Mouse (Mus musculus): ENCODE data around the gene Dner. TPM values are rescaled to one million over a fixed set of nuclear protein-coding genes. Genes with fewer than 3 reads are reported as not detected.
A peak's percentile ranks its signal among the peaks of the same experiment; 100 is the strongest.

The Dner gene
- polyA plus RNA-seq, 1 experiment from 2014 or later: 28.5 TPM

GRCm38 (mm10) chr1:84721942-84722341 is 25.9 kb upstream of the Dner start:
- no peak overlapping the region for H3K4me3 ChIP-seq (ENCODE audit: low read depth, low read length)
- H3K27me3 ChIP-seq (ENCODE audit: control insufficient read depth, insufficient read depth, low read length): no peaks in the 10 kb centered on the region
- no peak overlapping the region for H3K4me2 ChIP-seq (ENCODE audit: low read depth, low read length, severe bottlenecking)
- ATAC-seq (replicated peaks; ENCODE audit: low FRiP score) (no peak; the same call in 1 of the 2 replicates), DNase-seq (ENCODE audit: low spot score) (no peak)
- H3K27ac ChIP-seq (ENCODE audit: low read depth, low read length): no peak overlapping the region
- 87% methylated on average over 3 of the region's 3 CpGs for WGBS
- no peaks in the 10 kb centered on the region for H3K4me1 ChIP-seq (replicated peaks; ENCODE audit: control insufficient read depth, insufficient read depth, low read length)
- peaks cover 5% of the 10 kb centered on the region; the same call in 1 of the 2 replicates for H3K36me3 ChIP-seq (ENCODE audit: control insufficient read depth, insufficient read depth, low read length)
- H3K9ac ChIP-seq (ENCODE audit: low read length): no peak overlapping the region
- H3K9me3 ChIP-seq (ENCODE audit: control insufficient read depth, low read length): no peaks in the 10 kb centered on the region

- peak; percentile 77 for ATAC-seq (replicated peaks; ENCODE audit: low FRiP score)
- H3K4me3 ChIP-seq (ENCODE audit: low read depth, low read length): peak overlapping the region; percentile 13
- no peak for DNase-seq (ENCODE audit: low spot score)
- H3K9ac ChIP-seq (ENCODE audit: low read length): peak overlapping the region; percentile 46; the same call in 1 of the 2 replicates
- peak overlapping the region; percentile 41 for H3K4me2 ChIP-seq (ENCODE audit: low read depth, low read length, severe bottlenecking)
- no peaks in the 10 kb centered on the region for H3K9me3 ChIP-seq (ENCODE audit: control insufficient read depth, low read length)
- no peaks in the 10 kb centered on the region for H3K4me1 ChIP-seq (replicated peaks; ENCODE audit: control insufficient read depth, insufficient read depth, low read length)
- H3K36me3 ChIP-seq (ENCODE audit: control insufficient read depth, insufficient read depth, low read length): no peaks in the 10 kb centered on the region
- H3K27ac ChIP-seq (ENCODE audit: low read depth, low read length): no peak overlapping the region
- no peaks in the 10 kb centered on the region for H3K27me3 ChIP-seq (ENCODE audit: control insufficient read depth, insufficient read depth, low read length)
- 19% methylated on average over 31 of the region's 31 CpGs for WGBS
Measured at GRCm38 (mm10) chr1:84709810-84710785, 14.1 kb upstream of the Dner start.

- no peaks in the 10 kb centered on the region for H3K4me1 ChIP-seq (replicated peaks; ENCODE audit: control insufficient read depth, insufficient read depth, low read length)
- H3K36me3 ChIP-seq (ENCODE audit: control insufficient read depth, insufficient read depth, low read length): no peaks in the 10 kb centered on the region
- DNase-seq (ENCODE audit: low spot score) (no peak), ATAC-seq (replicated peaks; ENCODE audit: low FRiP score) (0 out of 2 replicates have a peak, but pooled peaks have one; percentile 67)
- H3K27me3 ChIP-seq (ENCODE audit: control insufficient read depth, insufficient read depth, low read length): no peaks in the 10 kb centered on the region
- no peak overlapping the region for H3K27ac ChIP-seq (ENCODE audit: low read depth, low read length)
- H3K4me2 ChIP-seq (ENCODE audit: low read depth, low read length, severe bottlenecking): peak overlapping the region; percentile 41; the same call in 1 of the 2 replicates
- no peak overlapping the region for H3K9ac ChIP-seq (ENCODE audit: low read length)
- WGBS: 17% methylated on average over 5 of the region's 5 CpGs
- no peaks in the 10 kb centered on the region for H3K9me3 ChIP-seq (ENCODE audit: control insufficient read depth, low read length)
- peak overlapping the region; percentile 13 for H3K4me3 ChIP-seq (ENCODE audit: low read depth, low read length)
Measured at GRCm38 (mm10) chr1:84709406-84709805, 13.4 kb upstream of the Dner start.

GRCm38 (mm10) chr1:84700254-84700653 is 4.2 kb upstream of the Dner start:
- no peaks in the 10 kb centered on the region for H3K36me3 ChIP-seq (ENCODE audit: control insufficient read depth, insufficient read depth, low read length)
- H3K4me2 ChIP-seq (ENCODE audit: low read depth, low read length, severe bottlenecking): no peak overlapping the region
- H3K27ac ChIP-seq (ENCODE audit: low read depth, low read length): no peak overlapping the region
- H3K4me1 ChIP-seq (replicated peaks; ENCODE audit: control insufficient read depth, insufficient read depth, low read length): no peaks in the 10 kb centered on the region
- H3K4me3 ChIP-seq (ENCODE audit: low read depth, low read length): no peak overlapping the region
- WGBS: 100% methylated on average over 6 of the region's 6 CpGs
- DNase-seq (ENCODE audit: low spot score) (no peak), ATAC-seq (replicated peaks; ENCODE audit: low FRiP score) (no peak)
- no peaks in the 10 kb centered on the region for H3K9me3 ChIP-seq (ENCODE audit: control insufficient read depth, low read length)
- peaks cover 4% of the 10 kb centered on the region; the same call in 1 of the 2 replicates for H3K27me3 ChIP-seq (ENCODE audit: control insufficient read depth, insufficient read depth, low read length)
- H3K9ac ChIP-seq (ENCODE audit: low read length): no peak overlapping the region

- H3K4me2 ChIP-seq (ENCODE audit: low read depth, low read length, severe bottlenecking): no peak overlapping the region
- no peak overlapping the region for H3K27ac ChIP-seq (ENCODE audit: low read depth, low read length)
- no peaks in the 10 kb centered on the region for H3K36me3 ChIP-seq (ENCODE audit: control insufficient read depth, insufficient read depth, low read length)
- WGBS: 0% methylated on average over 2 of the region's 2 CpGs
- DNase-seq (ENCODE audit: low spot score): peak; percentile 85
- H3K4me3 ChIP-seq (ENCODE audit: low read depth, low read length): no peak overlapping the region
- ATAC-seq (replicated peaks; ENCODE audit: low FRiP score): no peak
- no peaks in the 10 kb centered on the region for H3K9me3 ChIP-seq (ENCODE audit: control insufficient read depth, low read length)
- peaks cover 8% of the 10 kb centered on the region; the same call in 1 of the 2 replicates for H3K27me3 ChIP-seq (ENCODE audit: control insufficient read depth, insufficient read depth, low read length)
- no peaks in the 10 kb centered on the region for H3K4me1 ChIP-seq (replicated peaks; ENCODE audit: control insufficient read depth, insufficient read depth, low read length)
- no peak overlapping the region for H3K9ac ChIP-seq (ENCODE audit: low read length)
Measured at GRCm38 (mm10) chr1:84697136-84697535, 1.1 kb upstream of the Dner start.

- H3K9me3 ChIP-seq (ENCODE audit: control insufficient read depth, low read length): no peaks in the 10 kb centered on the region
- H3K4me2 ChIP-seq (ENCODE audit: low read depth, low read length, severe bottlenecking): peak overlapping the region; percentile 95
- DNase-seq (ENCODE audit: low spot score) (peak; percentile 63), ATAC-seq (replicated peaks; ENCODE audit: low FRiP score) (peak; percentile 67)
- H3K4me1 ChIP-seq (replicated peaks; ENCODE audit: control insufficient read depth, insufficient read depth, low read length): no peaks in the 10 kb centered on the region
- 6% methylated on average over 26 of the region's 26 CpGs for WGBS
- peak overlapping the region; percentile 66 for H3K4me3 ChIP-seq (ENCODE audit: low read depth, low read length)
- peak overlapping the region; percentile 64 for H3K9ac ChIP-seq (ENCODE audit: low read length)
- H3K27me3 ChIP-seq (ENCODE audit: control insufficient read depth, insufficient read depth, low read length): peaks cover 8% of the 10 kb centered on the region; the same call in 1 of the 2 replicates
- H3K36me3 ChIP-seq (ENCODE audit: control insufficient read depth, insufficient read depth, low read length): no peaks in the 10 kb centered on the region
- peak overlapping the region; percentile 25; the same call in 1 of the 2 replicates for H3K27ac ChIP-seq (ENCODE audit: low read depth, low read length)
Measured at GRCm38 (mm10) chr1:84694688-84695474, 1.1 kb downstream of the Dner start.

GRCm38 (mm10) chr1:84677910-84678309 is 18.1 kb downstream of the Dner start:
- Histone ChIP-seq H3K27me3 (ENCODE audit: control insufficient read depth, insufficient read depth, low read length) (no peaks in the 10 kb centered on the region), H3K4me3 (ENCODE audit: low read depth, low read length) (no peak overlapping the region), H3K4me1 (replicated peaks; ENCODE audit: control insufficient read depth, insufficient read depth, low read length) (no peaks in the 10 kb centered on the region), H3K4me2 (ENCODE audit: low read depth, low read length, severe bottlenecking) (no peak overlapping the region), H3K9me3 (ENCODE audit: control insufficient read depth, low read length) (no peaks in the 10 kb centered on the region), H3K27ac (ENCODE audit: low read depth, low read length) (no peak overlapping the region), H3K9ac (ENCODE audit: low read length) (no peak overlapping the region), H3K36me3 (ENCODE audit: control insufficient read depth, insufficient read depth, low read length) (no peaks in the 10 kb centered on the region)
- 57% methylated on average over 4 of the region's 4 CpGs for WGBS
- ATAC-seq (replicated peaks; ENCODE audit: low FRiP score) (no peak), DNase-seq (ENCODE audit: low spot score) (no peak)

GRCm38 (mm10) chr1:84668100-84668846 is 27.7 kb downstream of the Dner start:
- Histone ChIP-seq H3K36me3 (ENCODE audit: control insufficient read depth, insufficient read depth, low read length) (no peaks in the 10 kb centered on the region), H3K4me1 (replicated peaks; ENCODE audit: control insufficient read depth, insufficient read depth, low read length) (0 out of 2 replicates have a peak, but pooled peaks cover 2% of the 10 kb centered on the region), H3K9me3 (ENCODE audit: control insufficient read depth, low read length) (no peaks in the 10 kb centered on the region), H3K4me2 (ENCODE audit: low read depth, low read length, severe bottlenecking) (no peak overlapping the region), H3K27me3 (ENCODE audit: control insufficient read depth, insufficient read depth, low read length) (no peaks in the 10 kb centered on the region), H3K9ac (ENCODE audit: low read length) (no peak overlapping the region), H3K4me3 (ENCODE audit: low read depth, low read length) (no peak overlapping the region), H3K27ac (ENCODE audit: low read depth, low read length) (no peak overlapping the region)
- ATAC-seq (replicated peaks; ENCODE audit: low FRiP score): no peak
- no peak for DNase-seq (ENCODE audit: low spot score)
- 80% methylated on average over 7 of the region's 7 CpGs for WGBS

Data from forebrain, embryonic 11.5 days (tissue).